Mouse (Mus musculus) erythroblast, embryonic 14.5 days (primary cell): ENCODE results near the gene Olfr705. TPM values are rescaled to one million over a fixed set of nuclear protein-coding genes. Genes with fewer than 3 reads are reported as not detected.
"Not testable (repeated sequence)": the region's sequence is repeated elsewhere in the genome, so short reads cannot be mapped to it uniquely, and the experiment has no call there.

Source experiments
- H3K27me3 ChIP-seq: 2 replicates; pipeline ENCODE4 v1.6.1; 2012; ENCODE audit warnings: inconsistent platforms; ENCODE audit not compliant: control insufficient read depth
- H3K36me3 ChIP-seq: 2 replicates; pipeline ENCODE4 v1.6.1; 2012; ENCODE audit warnings: mild to moderate bottlenecking, inconsistent platforms; ENCODE audit not compliant: control insufficient read depth
- H3K4me1 ChIP-seq: 2 replicates; pipeline ENCODE4 v1.6.1; 2012; ENCODE audit warnings: inconsistent platforms; ENCODE audit not compliant: control insufficient read depth
- H3K4me3 ChIP-seq: replicated peaks from 2 replicates; pipeline ENCODE3; 2012; ENCODE audit warnings: moderate library complexity, mild to moderate bottlenecking, inconsistent platforms
- H3K9me3 ChIP-seq: 2 replicates; pipeline ENCODE4 v1.6.1; 2012; ENCODE audit warnings: low read length, inconsistent platforms, mixed read lengths; ENCODE audit not compliant: control insufficient read depth
- GATA1 ChIP-seq: IDR thresholded peaks from 2 replicates; pipeline ENCODE4 v1.6.1; 2012; ENCODE audit warnings: low read length, inconsistent platforms, mixed read lengths
- TAL1 ChIP-seq: IDR thresholded peaks from 3 replicates; pipeline ENCODE4 v1.6.1; 2012; ENCODE audit warnings: low read length, inconsistent platforms, mixed read lengths
- polyA plus RNA-seq: library from polyadenylated mRNA; stranded (reverse); fragments of >175 nt; gene quantifications from 2 replicates; pipeline ENCODE4 v1.2.3, GENCODE M21; 2012

The Olfr705 gene
- polyA plus RNA-seq, result 0.01 TPM in 1 of 2 replicates, not detected in the other

DNA sequence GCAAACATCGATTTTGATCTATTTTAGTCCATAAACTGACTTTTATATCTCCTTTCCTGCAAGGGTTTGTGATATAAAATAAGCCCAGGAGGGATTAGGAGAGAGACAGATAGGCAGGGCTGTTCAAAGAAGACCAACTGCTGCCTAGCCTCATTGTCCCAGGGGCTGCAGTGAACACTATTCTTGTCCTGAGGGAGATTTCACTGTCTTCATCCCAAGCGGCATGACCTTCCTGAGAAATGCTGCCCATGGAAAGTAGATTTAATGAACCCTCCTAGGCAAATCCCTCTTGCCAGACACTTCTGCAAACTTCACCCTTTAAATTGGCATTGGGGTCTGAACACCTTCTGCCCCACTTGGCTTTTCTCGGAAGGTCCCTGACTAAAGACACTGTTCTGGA lies at the start of gene Olfr705:
Gene Olfr705, minus strand, starts transcription at position 101 of the 400 bp plus-strand sequence.
- TF ChIP-seq TAL1, result no peak
- no peak for TF ChIP-seq GATA1
- Histone ChIP-seq H3K4me1 (no peaks in the 10 kb centered on the region), H3K9me3 (no peaks in the 10 kb centered on the region), H3K36me3 (no peaks in the 10 kb centered on the region), H3K4me3 (no peak within 1 kb of the TSS), H3K27me3 (no peaks in the 10 kb centered on the region)

DNA sequence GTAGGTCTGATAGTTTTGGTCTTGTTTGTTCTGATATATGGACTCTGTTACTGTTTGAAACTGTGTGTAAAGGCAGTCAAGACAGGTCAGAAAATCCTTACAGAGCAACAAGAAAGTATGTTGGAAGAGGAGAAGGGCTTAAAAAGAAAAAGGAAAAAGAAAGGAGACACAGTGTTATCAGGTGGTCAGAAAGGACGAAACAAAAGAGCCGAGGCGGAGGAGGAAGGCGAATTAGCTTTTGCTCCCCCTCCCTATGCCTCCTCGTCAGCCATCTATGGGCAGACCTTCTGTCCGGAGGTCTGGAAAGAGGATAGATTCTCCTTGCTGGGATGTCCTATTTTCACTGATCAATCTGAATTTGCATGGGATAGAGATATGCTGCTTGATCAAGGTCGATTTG lies 44.3 kb upstream of the Olfr705 start:
- not testable (repeated sequence) for H3K36me3 ChIP-seq, H3K27me3 ChIP-seq, H3K9me3 ChIP-seq, H3K4me1 ChIP-seq, H3K4me3 ChIP-seq

DNA sequence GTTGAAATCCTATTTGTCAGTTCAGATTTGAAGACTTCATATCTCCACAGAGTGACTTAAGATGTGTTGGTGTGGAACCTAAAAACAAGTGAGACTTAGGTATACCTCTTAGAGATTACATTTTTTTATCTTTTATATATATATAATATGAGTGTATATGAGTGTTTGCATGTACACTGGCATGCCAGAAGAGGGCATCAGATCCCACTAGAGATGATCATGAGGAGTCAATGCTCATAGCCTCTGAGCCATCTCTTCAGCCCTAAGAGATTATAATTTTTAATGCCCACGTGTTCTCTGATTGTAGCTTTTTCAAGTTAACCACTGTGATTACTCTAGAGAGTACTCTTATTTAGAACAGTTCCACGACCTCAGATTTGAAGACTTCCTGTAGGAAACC lies 31.0 kb upstream of the Olfr705 start, which contains the start of gene Olfr1532-ps1:
Gene Olfr1532-ps1, plus strand, starts transcription at position 326 of the 400 bp plus-strand sequence.
- H3K4me3 ChIP-seq, result no peak within 1 kb of the TSS
- H3K9me3 ChIP-seq, result no peaks in the 10 kb centered on the region
- H3K4me1 ChIP-seq, result no peaks in the 10 kb centered on the region
- no peak for TF ChIP-seq GATA1
- TF ChIP-seq TAL1, result no peak
- H3K36me3 ChIP-seq, result no peaks in the 10 kb centered on the region
- no peaks in the 10 kb centered on the region for H3K27me3 ChIP-seq

DNA sequence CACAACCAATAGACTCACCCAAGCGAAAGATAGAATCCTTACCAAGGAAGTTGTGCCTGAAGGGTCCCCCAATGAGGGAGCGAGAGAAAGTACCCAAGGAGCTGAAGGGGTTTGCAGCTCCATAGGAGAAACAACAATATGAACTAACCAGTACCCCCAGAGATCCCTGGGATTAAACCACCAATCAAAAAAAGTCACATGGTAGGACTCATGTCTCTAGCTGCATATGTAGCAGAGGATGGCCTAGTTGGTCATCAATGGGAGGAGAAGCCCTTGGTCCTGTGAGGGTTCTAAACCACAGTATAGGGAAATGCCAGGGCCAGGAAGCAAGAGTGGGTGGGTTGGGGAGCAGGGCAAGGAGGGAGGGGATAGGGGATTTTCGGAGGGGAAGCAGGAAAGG lies 24.4 kb upstream of the Olfr705 start, which contains the start of gene Olfr707:
Gene Olfr707, minus strand, starts transcription at position 101 of the 400 bp plus-strand sequence.
- not testable (repeated sequence) for H3K9me3 ChIP-seq, H3K4me1 ChIP-seq

DNA sequence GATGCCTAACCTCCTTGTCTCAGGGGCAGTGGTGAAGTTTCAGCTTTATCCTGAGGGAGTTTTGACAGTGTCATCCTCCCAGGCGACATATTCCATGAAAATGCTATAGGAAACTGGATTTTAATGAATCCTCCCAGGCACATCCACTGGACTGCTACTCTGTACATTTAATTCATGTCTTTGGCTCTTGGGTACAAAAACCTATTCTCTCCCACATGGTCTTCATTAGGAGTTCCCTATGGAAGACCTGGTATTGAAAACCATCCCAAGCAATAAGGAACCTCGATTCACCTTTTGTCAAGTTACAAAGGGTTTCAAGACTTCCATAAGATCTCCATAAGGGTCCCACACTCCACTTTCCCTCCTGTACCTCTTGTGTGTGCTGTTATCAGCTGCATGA lies 11.4 kb upstream of the Olfr705 start, which contains the start of gene Olfr706:
Gene Olfr706, minus strand, starts transcription at position 101 of the 400 bp plus-strand sequence.
- H3K27me3 ChIP-seq, result no peaks in the 10 kb centered on the region
- no peaks in the 10 kb centered on the region for H3K4me1 ChIP-seq
- H3K4me3 ChIP-seq, result no peak within 1 kb of the TSS
- TF ChIP-seq GATA1 (no peak), TAL1 (no peak)
- H3K9me3 ChIP-seq, result no peaks in the 10 kb centered on the region; the same call in 1 of the 2 replicates
- H3K36me3 ChIP-seq, result no peaks in the 10 kb centered on the region

More for the DNA sequence above, 24.4 kb upstream of the Olfr705 start, which contains the start of gene Olfr707:
- H3K36me3 ChIP-seq, H3K27me3 ChIP-seq, H3K4me3 ChIP-seq: not testable (repeated sequence)

DNA sequence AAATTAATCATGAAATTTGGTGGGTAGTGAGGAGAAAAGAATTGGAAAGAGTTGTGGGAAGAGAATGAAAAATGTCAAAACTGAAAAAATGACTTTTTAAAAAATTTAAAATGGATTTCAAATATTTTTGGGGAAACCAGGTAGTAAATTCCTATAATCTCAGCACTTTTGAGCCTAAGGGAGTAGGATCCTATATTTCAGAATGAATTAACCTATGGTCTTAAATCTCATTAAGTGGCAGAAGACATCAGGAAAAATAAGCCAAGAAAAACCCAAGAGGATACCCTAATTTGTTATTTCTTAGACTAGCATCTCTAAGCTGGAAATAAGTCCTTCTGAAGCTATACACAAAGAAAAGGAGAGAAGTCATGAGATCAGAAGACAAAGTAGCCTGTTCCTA lies 13.8 kb downstream of the Olfr705 start, which contains the start of gene Olfr704:
Gene Olfr704, plus strand, starts transcription at position 301 of the 400 bp plus-strand sequence.
- Histone ChIP-seq H3K36me3 (no peaks in the 10 kb centered on the region), H3K9me3 (no peaks in the 10 kb centered on the region), H3K4me1 (no peaks in the 10 kb centered on the region), H3K27me3 (no peaks in the 10 kb centered on the region), H3K4me3 (no peak within 1 kb of the TSS)
- TF ChIP-seq GATA1, result no peak
- no peak for TF ChIP-seq TAL1

DNA sequence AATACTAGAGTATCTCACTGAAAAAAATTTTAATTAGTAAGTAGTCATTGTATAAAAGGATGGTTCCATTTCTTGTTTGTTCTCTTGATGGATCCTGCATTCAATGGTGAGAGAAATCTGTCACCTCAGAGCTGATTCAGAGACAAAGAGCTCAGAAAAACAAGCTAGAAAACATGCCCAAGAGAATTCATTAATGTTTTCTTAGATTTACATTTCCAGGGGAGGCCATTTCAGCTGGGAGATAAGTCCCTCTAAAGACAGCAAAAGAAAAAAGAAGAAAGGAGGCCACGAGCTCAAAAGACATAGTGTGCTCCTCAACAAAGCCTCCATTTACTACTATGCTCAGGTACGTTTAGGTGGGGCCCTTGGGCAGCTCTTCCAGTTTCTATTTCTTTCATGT lies 33.6 kb downstream of the Olfr705 start, which contains the start of gene Olfr703:
Gene Olfr703, plus strand, starts transcription at position 301 of the 400 bp plus-strand sequence.
- H3K36me3 ChIP-seq, result no peaks in the 10 kb centered on the region
- no peaks in the 10 kb centered on the region for H3K27me3 ChIP-seq
- TF ChIP-seq GATA1 (no peak), TAL1 (no peak)
- H3K4me3 ChIP-seq, result no peak within 1 kb of the TSS
- no peaks in the 10 kb centered on the region for H3K9me3 ChIP-seq
- no peaks in the 10 kb centered on the region for H3K4me1 ChIP-seq

DNA sequence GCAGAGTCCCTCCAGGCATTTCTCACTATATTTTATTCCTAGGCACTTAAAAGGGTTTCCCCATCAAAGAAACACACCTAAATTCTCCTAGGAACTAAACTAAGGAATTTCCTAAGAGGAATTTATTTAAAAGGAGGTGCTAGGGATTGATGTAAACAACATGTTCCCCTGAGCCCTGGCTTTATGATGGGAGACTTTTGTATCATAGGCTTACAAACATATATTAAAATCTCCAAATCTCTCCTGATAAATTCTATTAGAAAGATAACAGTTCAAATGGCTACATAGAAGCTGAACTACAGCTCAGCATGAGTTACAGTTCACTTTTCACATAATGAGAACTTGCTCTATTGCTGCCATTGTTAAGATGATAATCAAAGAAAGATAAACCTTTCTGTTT lies 42.9 kb downstream of the Olfr705 start, which contains the start of gene Olfr702:
Gene Olfr702, minus strand, starts transcription at position 101 of the 400 bp plus-strand sequence.
- H3K4me1 ChIP-seq, result no peaks in the 10 kb centered on the region
- no peak for TF ChIP-seq TAL1
- no peak for TF ChIP-seq GATA1
- no peaks in the 10 kb centered on the region for H3K9me3 ChIP-seq
- no peaks in the 10 kb centered on the region for H3K27me3 ChIP-seq
- no peaks in the 10 kb centered on the region for H3K36me3 ChIP-seq
- no peak within 1 kb of the TSS for H3K4me3 ChIP-seq

Other genes with a start within 250 kb of the Olfr705 start
- gene Olfr693, start 196.3 kb downstream of the Olfr705 start, polyA plus RNA-seq, result not detected in 2 replicates
- gene Olfr694, start 185.1 kb downstream of the Olfr705 start, polyA plus RNA-seq, result not detected in 2 replicates
- not detected in 2 replicates for gene Olfr695, start 160.5 kb downstream of the Olfr705 start, polyA plus RNA-seq
- not detected in 2 replicates for gene Olfr697, start 134.4 kb downstream of the Olfr705 start, polyA plus RNA-seq
- not detected in 2 replicates for gene Olfr698, start 121.5 kb downstream of the Olfr705 start, polyA plus RNA-seq
- gene Olfr699, start 83.7 kb downstream of the Olfr705 start, polyA plus RNA-seq, result not detected in 2 replicates
- gene Olfr700, start 68.1 kb downstream of the Olfr705 start, polyA plus RNA-seq, result not detected in 2 replicates
- 0.01 TPM in 1 of 2 replicates, not detected in the other for gene Olfr701, start 62.8 kb downstream of the Olfr705 start, polyA plus RNA-seq
- not detected in 2 replicates for gene Olfr702, start 43.0 kb downstream of the Olfr705 start, polyA plus RNA-seq
- gene Olfr703, start 33.5 kb downstream of the Olfr705 start, polyA plus RNA-seq, result not detected in 2 replicates
- gene Olfr704, start 13.7 kb downstream of the Olfr705 start, polyA plus RNA-seq, result not detected in 2 replicates
- not detected in 2 replicates for gene Olfr706, start 11.3 kb upstream of the Olfr705 start, polyA plus RNA-seq
- gene Olfr707, start 24.4 kb upstream of the Olfr705 start, polyA plus RNA-seq, result not detected in 2 replicates
- gene Olfr1532-ps1, start 31.1 kb upstream of the Olfr705 start, polyA plus RNA-seq, result 0.02 TPM in 1 of 2 replicates, not detected in the other
- not detected in 2 replicates for gene Olfr709-ps1, start 55.3 kb upstream of the Olfr705 start, polyA plus RNA-seq
- not detected in 2 replicates for gene Olfr710, start 71.4 kb upstream of the Olfr705 start, polyA plus RNA-seq
- 0.01 TPM in 1 of 2 replicates, not detected in the other for gene Olfr6, start 87.0 kb upstream of the Olfr705 start, polyA plus RNA-seq
- 0.02 TPM in 1 of 2 replicates, not detected in the other for gene Olfr711, start 98.6 kb upstream of the Olfr705 start, polyA plus RNA-seq
- not detected in 2 replicates for gene Olfr2, start 129.2 kb upstream of the Olfr705 start, polyA plus RNA-seq
- gene Olfr713, start 154.3 kb upstream of the Olfr705 start, polyA plus RNA-seq, result not detected in 2 replicates
- gene Olfr714, start 194.1 kb upstream of the Olfr705 start, polyA plus RNA-seq, result not detected in 2 replicates
- gene Olfr17, start 216.3 kb upstream of the Olfr705 start, polyA plus RNA-seq, result not detected in 2 replicates
- not detected in 2 replicates for gene Olfr715b, start 233.5 kb upstream of the Olfr705 start, polyA plus RNA-seq